Mouse (Mus musculus): ENCODE data around the gene Azin2. TPM values are rescaled to one million over a fixed set of nuclear protein-coding genes. Genes with fewer than 3 reads are reported as not detected.

Azin2 gene
- 0.63 TPM for polyA plus RNA-seq (2017; shearing (Covaris generic))

DNA sequence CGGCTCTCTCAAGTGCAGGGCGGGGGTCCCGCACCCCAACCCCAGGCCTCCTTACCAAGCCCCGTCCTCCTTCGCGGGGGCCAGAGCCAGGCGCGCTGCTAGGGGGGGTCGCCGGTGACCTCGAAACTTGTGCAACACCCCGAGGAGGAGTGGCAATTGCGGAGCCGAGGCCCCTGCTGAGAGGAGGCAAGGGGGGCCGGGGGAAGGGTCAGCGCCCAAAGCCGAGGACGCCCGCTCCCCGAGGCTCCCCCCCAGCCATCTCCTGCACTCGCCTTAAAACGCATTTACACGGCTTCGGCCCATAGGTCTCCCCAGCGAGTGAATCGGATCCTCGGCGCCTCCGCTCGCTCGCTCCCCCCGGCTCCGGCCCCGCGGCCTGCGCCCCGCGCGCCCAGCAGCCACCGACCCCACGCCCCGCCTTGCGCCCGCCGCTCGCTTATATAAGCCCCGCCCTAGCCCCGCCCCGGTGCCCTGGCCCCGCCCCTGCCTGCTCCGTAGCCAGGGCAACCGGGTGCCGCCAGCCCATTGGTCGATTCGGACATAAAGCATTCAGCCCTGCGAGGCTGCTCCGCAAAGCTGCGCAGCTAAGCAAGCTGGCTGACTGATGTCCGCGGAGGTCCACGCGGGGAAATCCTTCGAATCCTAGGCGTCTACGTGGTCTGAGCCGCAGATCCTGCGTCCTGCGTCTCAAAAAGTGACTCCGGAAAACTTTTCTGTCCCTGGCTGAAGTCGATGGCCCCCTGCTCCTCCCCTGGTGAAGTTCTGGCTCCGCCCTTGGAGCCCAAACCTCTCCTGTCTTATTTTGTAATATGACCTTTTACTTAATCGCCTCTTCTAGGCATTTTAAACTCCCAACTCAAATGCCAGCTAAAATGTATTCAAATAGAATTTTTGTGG is at the start of gene Azin2:
Gene Azin2, minus strand, starts transcription at position 414 of the 897 bp plus-strand sequence.

DNA sequence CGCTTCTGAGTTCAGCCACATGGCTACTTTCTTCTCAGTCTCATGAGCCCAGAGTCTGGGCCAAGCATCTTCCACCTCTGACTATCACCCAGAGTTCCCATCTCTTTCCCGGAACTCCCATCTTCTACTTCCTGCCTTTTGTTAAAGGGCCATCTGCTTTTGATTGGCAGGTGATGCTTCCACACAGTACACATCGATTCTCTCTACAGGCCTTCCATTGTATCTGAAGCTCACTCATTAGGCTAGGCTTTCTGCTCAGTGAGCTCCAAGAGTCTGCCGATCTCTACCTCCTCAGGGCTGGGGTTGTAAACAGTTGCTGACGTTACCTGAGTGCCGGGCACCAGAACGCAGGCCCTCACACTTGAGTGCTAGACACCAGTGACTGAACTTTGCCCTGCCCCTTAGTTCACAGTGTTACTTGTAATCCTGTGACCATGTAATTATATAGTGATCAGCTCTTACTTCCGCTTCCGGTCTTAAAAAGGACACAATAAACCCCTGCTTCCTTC is 29.3 kb upstream of the Azin2 start, which contains the start of gene Ak2:
Gene Ak2, plus strand, starts transcription at position 459 of the 509 bp plus-strand sequence.

DNA sequence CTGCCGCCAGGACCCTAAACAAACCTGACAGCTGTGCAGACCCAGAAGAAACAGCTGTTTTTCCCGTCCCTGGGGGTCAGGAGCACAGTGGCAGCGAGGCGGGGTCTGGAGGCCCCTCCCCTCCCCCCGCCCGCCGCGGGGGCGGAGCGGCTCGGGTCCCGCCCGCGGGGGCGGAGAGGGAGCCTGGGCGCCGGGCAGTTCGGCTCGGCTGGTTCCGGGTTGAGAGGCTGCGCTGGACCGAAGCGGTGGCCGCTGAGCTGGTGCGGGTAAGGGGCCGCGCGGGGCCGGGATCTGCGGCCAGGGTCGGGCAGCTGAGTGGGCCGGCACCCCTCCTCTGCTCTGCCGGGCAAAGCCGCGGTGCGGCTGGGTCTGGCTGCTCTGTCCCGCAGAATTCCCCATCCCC is 78.9 kb downstream of the Azin2 start, which contains the start of gene Trim62:
Gene Trim62, plus strand, starts transcription at position 202 of the 403 bp plus-strand sequence.

Other genes with a start within 250 kb of the Azin2 start
- gene A3galt2, start 207.1 kb downstream of the Azin2 start, polyA plus RNA-seq (2017; shearing (Covaris generic)): 0.11 TPM
- gene Zfp362, start 156.4 kb downstream of the Azin2 start, polyA plus RNA-seq (2017; shearing (Covaris generic)): 15.8 TPM
- 10.4 TPM for gene Trim62, start 78.9 kb downstream of the Azin2 start, polyA plus RNA-seq (2017; shearing (Covaris generic))
- 98.2 TPM for gene Ak2, start 29.5 kb upstream of the Azin2 start, polyA plus RNA-seq (2017; shearing (Covaris generic))
- gene Rnf19b, start 95.8 kb upstream of the Azin2 start, polyA plus RNA-seq (2017; shearing (Covaris generic)): 118 TPM
- not detected for gene Tmem54, start 143.1 kb upstream of the Azin2 start, polyA plus RNA-seq (2017; shearing (Covaris generic))
- gene Hpca, start 159.6 kb upstream of the Azin2 start, polyA plus RNA-seq (2017; shearing (Covaris generic)): not detected
- gene Fndc5, start 174.6 kb upstream of the Azin2 start, polyA plus RNA-seq (2017; shearing (Covaris generic)): 0.27 TPM
- 18.0 TPM for gene S100pbp, start 227.3 kb upstream of the Azin2 start, polyA plus RNA-seq (2017; shearing (Covaris generic))
- 31.4 TPM for gene Yars, start 227.3 kb upstream of the Azin2 start, polyA plus RNA-seq (2017; shearing (Covaris generic))

All from effector memory CD4-positive, alpha-beta T cell, adult 7 months (primary cell).